Mouse (Mus musculus) heart, adult 2 months (tissue): Measurements from ENCODE around the gene Marc2. TPM values are rescaled to one million over a fixed set of nuclear protein-coding genes. Genes with fewer than 3 reads are reported as not detected.

Source experiments
- DNase-seq, 2 experiments: peaks; one replicate each; pipeline ENCODE4 v3.0.0; 2021
- H3K27ac ChIP-seq: fragments of 200-600 bp; 2 replicates; pipeline ENCODE4 v1.8.1; 2022
- H3K27me3 ChIP-seq: fragments of 200-500 bp; 2 replicates; pipeline ENCODE4 v1.6.1; 2012; ENCODE audit warnings: mild to moderate bottlenecking, low read length, inconsistent platforms, mixed read lengths; ENCODE audit not compliant: control insufficient read depth, insufficient read depth
- H3K36me3 ChIP-seq: fragments of 200-500 bp; 2 replicates; pipeline ENCODE4 v1.6.1; 2012; ENCODE audit warnings: low read length, inconsistent platforms; ENCODE audit not compliant: control insufficient read depth, insufficient read depth
- H3K4me1 ChIP-seq: fragments of 200-500 bp; 2 replicates; pipeline ENCODE4 v1.6.1; 2011; ENCODE audit warnings: low read length; ENCODE audit not compliant: control insufficient read depth, insufficient read depth
- H3K4me3 ChIP-seq: fragments of 200-600 bp; 2 replicates; pipeline ENCODE4 v1.8.1; 2022
- H3K79me2 ChIP-seq: fragments of 200-500 bp; replicated peaks from 2 replicates; pipeline ENCODE4 v1.6.1; 2012; ENCODE audit warnings: mild to moderate bottlenecking, inconsistent platforms, low read length, moderate library complexity, mixed read lengths; ENCODE audit not compliant: control insufficient read depth, insufficient read depth
- H3K9ac ChIP-seq: fragments of 200-500 bp; 2 replicates; pipeline ENCODE4 v1.6.1; 2012; ENCODE audit warnings: low read depth, mild to moderate bottlenecking, control low read depth, inconsistent platforms, low read length, mixed read lengths
- CTCF ChIP-seq: fragments of 200-600 bp; IDR thresholded peaks from 2 replicates; pipeline ENCODE4 v1.8.1; 2022; ENCODE audit warnings: antibody characterized with exemption, mild to moderate bottlenecking, moderate library complexity
- EP300 ChIP-seq: fragments of 200-500 bp; IDR thresholded peaks from 2 replicates; pipeline ENCODE4 v1.6.1; 2011; ENCODE audit warnings: low read depth, low read length, control low read depth; ENCODE audit not compliant: insufficient read depth
- POLR2A ChIP-seq: fragments of 200-500 bp; IDR thresholded peaks from 2 replicates; pipeline ENCODE4 v1.6.1; 2011; ENCODE audit warnings: mild to moderate bottlenecking, low read depth, low read length, control low read depth; ENCODE audit not compliant: insufficient read depth
- WGBS: fragments of 180-500 bp; shearing (Covaris S2); methylation state at CpG from one replicate; pipeline ENCODE4 v1.1.7; 2018; 5-methylcytosine and 5-hydroxymethylcytosine counted together
- intact Hi-C: fragments of 180-260 bp; cut with DNase I; formaldehyde crosslinking; loops from one replicate; pipeline ENCODE4 v1.15.1; 2025
- microRNA-seq, 2 experiments: library from miRNA; unstranded; fragments of <30 nt; microRNA quantifications; one replicate each; pipeline ENCODE4 v1.2.0; 2021
- polyA plus RNA-seq: library from polyadenylated mRNA; depleted of rRNA; stranded (reverse); fragments of >200 nt; gene quantifications from 2 replicates; pipeline ENCODE4 v1.2.3, GENCODE M21; 2012; rRNA removed
- total RNA-seq, 2 experiments: library from RNA; stranded (reverse); gene quantifications; 2 replicates each; pipeline ENCODE4 v1.2.3; 2021

Marc2 gene
- total and polyA plus RNA-seq, 3 experiments, result 41.6 to 146 (median 106) TPM

- Histone ChIP-seq H3K27me3 (no peaks in the 10 kb centered on the region), H3K27ac (peak overlapping the region; percentile 61), H3K4me1 (peaks cover 4% of the 10 kb centered on the region), H3K79me2 (no peaks in the 10 kb centered on the region), H3K9ac (peak overlapping the region; percentile 14; the same call in 1 of the 2 replicates), H3K4me3 (peak overlapping the region; percentile 17; the same call in 1 of the 2 replicates), H3K36me3 (no peaks in the 10 kb centered on the region)
- WGBS, result 7% methylated on average over 18 of the region's 18 CpGs
- TF ChIP-seq POLR2A (no peak), CTCF (peak; percentile 95), EP300 (0 out of 2 replicates have a peak, but pooled peaks have one; percentile 50)
- DNase-seq, result peak; percentile 78 to 89
- intact Hi-C loops, result loop anchor here (1.0 to 2.0 kb wide), 4 partner anchors 19 to 505 kb away; no protein-coding TSS in a partner anchor
These were observed 74.9 kb downstream of the Marc2 start for GRCm38 (mm10) chr1:184771202-184771890.

DNA sequence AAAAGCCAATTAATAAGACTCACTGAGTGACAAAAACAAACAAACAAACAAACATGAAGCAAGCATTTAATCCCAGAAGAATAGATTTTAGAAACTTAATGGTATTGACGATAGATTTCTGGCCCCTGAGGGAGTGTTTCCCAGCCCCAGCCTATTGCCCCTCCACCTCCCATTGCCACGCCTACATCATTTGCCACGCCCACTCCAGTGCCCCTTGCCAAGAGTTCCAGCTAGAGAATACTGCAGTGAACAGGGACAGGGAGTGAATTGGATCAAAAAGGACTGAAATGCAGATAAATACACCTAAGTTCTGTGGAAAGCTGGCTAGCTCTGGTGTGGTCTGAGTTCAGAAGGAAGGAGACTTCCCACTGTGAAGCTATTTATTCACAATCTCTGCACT, 82.4 kb downstream of the Marc2 start:
- no peak for TF ChIP-seq EP300
- TF ChIP-seq CTCF, result no peak
- no peak for TF ChIP-seq POLR2A
- H3K79me2 ChIP-seq, result no peaks in the 10 kb centered on the region
- DNase-seq, result no peak
- H3K4me1 ChIP-seq, result no peaks in the 10 kb centered on the region
- no peak overlapping the region for H3K27ac ChIP-seq
- H3K9ac ChIP-seq, result no peak overlapping the region
- no peaks in the 10 kb centered on the region for H3K36me3 ChIP-seq
- no peak overlapping the region for H3K4me3 ChIP-seq
- no peaks in the 10 kb centered on the region for H3K27me3 ChIP-seq
- 51% methylated on average over 3 of the region's 3 CpGs for WGBS
- intact Hi-C loops, result no loop called here

Small RNA genes lying within 50 kb of the gene (microRNA-seq; reads per million reads assigned to microRNA genes)
- gene Mir1981, result 123 to 125 reads per million in 2 experiments

Other genes starting within 250 kb of the Marc2 start
- 10 to 100 TPM in 1 of 2 experiments, 1 to 10 TPM in 1; 7.6 to 10.8 TPM for gene Hlx, start 113.8 kb downstream of the Marc2 start, total RNA-seq
- gene Hlx, start 113.8 kb downstream of the Marc2 start, polyA plus RNA-seq, result 8.8 and 11.4 TPM in 2 replicates
- gene Marc1, start 35.1 kb downstream of the Marc2 start, total RNA-seq, result not detected
- gene Marc1, start 35.1 kb downstream of the Marc2 start, polyA plus RNA-seq, result 0.20 and 0.41 TPM in 2 replicates
- 10 to 100 TPM; 13.5 to 18.8 TPM for gene C130074G19Rik, start 36.8 kb upstream of the Marc2 start, total RNA-seq
- 7.3 and 10.7 TPM in 2 replicates for gene C130074G19Rik, start 36.8 kb upstream of the Marc2 start, polyA plus RNA-seq
- 1 to 10 TPM; 6.7 to 7.8 TPM for gene Mark1, start 153.1 kb upstream of the Marc2 start, total RNA-seq
- gene Mark1, start 153.1 kb upstream of the Marc2 start, polyA plus RNA-seq, result 3.3 and 4.9 TPM in 2 replicates